Mouse (Mus musculus) thymus, adult 2 months (tissue): ENCODE results near the gene Kcns3.

Experiments used
- CTCF ChIP-seq: fragments of 200-500 bp; IDR thresholded peaks from 2 replicates; pipeline ENCODE4 v1.5.1; 2012; ENCODE audit warnings: mild to moderate bottlenecking, control low read depth, low read length, moderate library complexity, borderline replicate concordance; ENCODE audit not compliant: control insufficient read depth, poor library complexity, insufficient read depth; ENCODE audit errors: extremely low read depth
- POLR2A ChIP-seq: fragments of 200-500 bp; IDR thresholded peaks from 2 replicates; pipeline ENCODE4 v1.6.1; 2012; ENCODE audit warnings: mild to moderate bottlenecking, low read length, control low read depth, moderate library complexity; ENCODE audit not compliant: control insufficient read depth, poor library complexity, insufficient read depth; ENCODE audit errors: extremely low read depth

DNA sequence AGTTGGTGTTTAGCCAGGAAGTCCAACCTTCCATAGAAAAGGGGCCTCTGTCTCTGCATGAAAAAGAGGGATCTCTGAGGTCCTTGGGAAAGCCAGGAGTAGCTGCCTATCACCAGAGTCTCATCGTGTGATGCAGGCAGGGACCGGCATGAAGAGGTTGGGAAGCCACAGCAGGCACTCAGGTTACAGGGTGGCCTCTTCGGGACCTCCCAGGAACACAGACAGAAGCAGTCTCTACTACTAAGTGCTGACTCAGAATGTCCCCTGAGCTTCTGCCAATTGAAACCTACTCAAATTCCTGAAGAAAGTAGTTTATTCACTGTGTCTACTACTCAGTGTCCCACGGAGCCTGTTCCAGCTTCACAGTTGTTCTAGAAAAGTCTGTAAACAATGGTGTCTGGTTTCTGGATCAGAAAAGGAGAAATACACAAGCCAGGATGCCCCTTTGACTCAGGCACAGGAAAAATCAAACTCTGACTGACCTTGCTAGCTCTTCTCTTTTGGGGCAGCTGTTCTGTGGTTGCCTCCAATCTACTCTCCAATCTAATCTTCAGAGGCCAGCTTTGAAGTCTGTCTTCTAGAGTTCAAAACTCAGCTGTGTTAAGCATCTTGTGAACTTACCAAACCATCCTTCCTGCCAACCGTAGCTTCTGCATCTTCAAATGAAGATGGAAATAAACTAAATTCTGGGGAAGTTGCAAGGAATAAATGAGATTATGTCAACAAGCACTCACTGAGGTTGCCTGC, 62.1 kb downstream of the Kcns3 start:
- TF ChIP-seq CTCF (no peak), POLR2A (no peak)
